Mouse (Mus musculus) adrenal gland, postnatal 36 days (tissue): ENCODE measurements around the gene Gm28919. TPM values are rescaled to one million over a fixed set of nuclear protein-coding genes. Genes with fewer than 3 reads are reported as not detected.
"Not testable (repeated sequence)": the region's sequence is repeated elsewhere in the genome, so short reads cannot be mapped to it uniquely, and the experiment has no call there.

Source experiments
- DNase-seq, 2 experiments: peaks; one replicate each; pipeline ENCODE4 v3.0.0; 2021; ENCODE audit warnings: mixed read lengths in 1 of 2
- long read RNA-seq, 2 experiments: library from polyadenylated mRNA; stranded (forward); transcript quantifications; one replicate each; pipeline ENCODE4 v2.0.0; 2021; ENCODE audit warnings: borderline sequencing depth in 2 of 2
- total RNA-seq, 2 experiments: library from RNA; stranded (reverse); gene quantifications; 2 replicates each; pipeline ENCODE4 v1.2.3; 2021

Gene Gm28919
- total RNA-seq, result not detected
- long read RNA-seq, experiment 1, result 0 reads
- long read RNA-seq, experiment 2, result 0 reads

DNA sequence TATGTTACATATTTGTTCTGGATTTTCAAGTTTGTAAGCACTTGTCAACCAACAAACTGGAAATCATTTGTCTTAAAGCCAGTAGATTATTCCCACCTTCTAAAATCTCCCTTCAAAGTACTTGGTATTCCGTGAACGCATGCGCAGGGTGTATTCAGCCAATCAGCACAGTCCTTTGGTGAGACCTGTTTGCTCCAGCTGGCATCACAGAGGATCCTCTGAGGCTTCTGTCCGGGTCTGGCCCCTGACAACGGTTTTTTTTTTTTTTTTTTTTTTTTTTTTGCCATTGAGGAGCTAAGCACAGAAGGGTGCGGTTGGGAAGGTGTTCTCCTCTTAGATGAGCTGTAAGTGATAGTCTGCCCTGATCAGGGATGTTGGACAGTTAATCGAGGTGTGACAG, at the start of gene Gm28919:
Gene Gm28919 (plus strand): TSS at position 301 of the 400 bp plus-strand sequence.
- not testable (repeated sequence) for DNase-seq

Other genes starting within 250 kb of the Gm28919 start
- gene Gm21719, start 99.3 kb downstream of the Gm28919 start, total RNA-seq, result not detected